Mouse (Mus musculus): ENCODE data around the gene Lin7c.

Lin7c gene

DNA sequence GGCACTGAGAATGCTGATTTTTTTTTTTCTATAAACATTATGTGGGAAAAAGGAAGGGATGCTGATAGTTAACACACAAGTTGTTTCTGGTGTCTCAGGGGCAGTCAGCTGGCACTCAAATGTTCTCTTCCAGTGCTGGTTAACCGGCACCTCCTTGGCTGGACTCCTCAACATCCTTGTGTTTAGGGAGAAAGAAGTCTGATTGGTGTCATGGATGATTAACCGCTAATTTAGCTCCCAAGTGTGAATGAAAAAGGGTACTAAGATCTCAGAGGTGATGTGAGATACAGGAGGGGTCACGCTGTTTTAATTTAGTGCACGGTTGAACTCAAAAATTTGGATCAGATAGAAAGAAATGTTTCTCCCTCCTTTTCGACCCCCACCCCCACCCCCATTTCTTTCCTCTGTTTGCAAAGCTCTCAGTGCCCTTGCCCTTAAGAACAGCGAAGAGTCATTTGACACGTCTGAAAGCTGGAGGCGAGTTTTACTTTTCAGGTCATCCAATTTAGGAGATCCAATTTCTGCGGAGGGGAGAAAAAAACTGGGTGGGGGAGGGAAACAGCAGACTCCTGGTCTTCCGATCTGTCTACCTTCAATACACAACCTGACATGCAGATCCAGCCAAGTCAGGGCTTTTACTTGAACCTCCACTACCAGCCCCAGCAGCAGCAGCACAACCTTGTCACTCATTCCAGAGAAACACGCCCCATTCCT lies 26.3 kb downstream of the Lin7c start:
- DNase-seq (ENCODE audit: low read depth, low spot score): no peak

GRCm38 (mm10) chr2:109917496-109918413 lies 27.1 kb downstream of the Lin7c start, which contains the start of gene Lgr4:
Gene Lgr4 (plus strand): TSS chr2:109917647.
- peak; percentile 95 for DNase-seq (ENCODE audit: low read depth, low spot score)

DNA sequence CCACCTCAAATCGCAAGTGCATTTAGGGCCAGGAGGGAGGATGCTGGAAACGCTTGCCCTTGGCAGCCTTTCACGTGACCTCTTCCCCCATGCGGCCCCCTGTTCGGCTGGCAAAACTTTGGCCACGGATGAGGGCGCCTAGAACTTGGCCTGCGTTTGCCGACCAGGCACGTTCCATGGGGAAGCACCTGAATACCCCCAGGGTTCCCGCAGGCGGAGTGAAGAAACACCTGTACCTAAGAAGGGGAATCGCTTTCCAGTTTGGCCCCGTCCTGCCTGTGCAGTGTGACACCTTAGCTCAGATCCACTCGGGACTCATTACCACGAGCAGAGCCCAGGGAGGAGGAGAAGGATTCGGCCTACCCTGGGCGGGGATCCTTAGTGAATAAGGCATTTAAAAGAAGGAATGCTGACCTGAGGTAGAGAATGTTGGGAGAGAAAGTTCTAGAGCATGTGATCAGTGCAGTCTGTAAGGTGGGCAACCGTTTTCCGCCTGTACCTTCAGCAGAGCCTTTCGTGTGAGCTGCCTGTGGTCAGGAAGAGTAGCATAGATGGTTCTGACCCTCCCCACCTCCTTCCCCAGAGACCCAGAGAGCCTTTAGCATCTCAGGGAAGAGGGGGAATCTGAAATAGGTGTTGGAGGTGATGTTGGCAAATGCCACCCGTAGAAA lies 28.1 kb downstream of the Lin7c start:
- DNase-seq (ENCODE audit: low read depth, low spot score): no peak

- no peak for DNase-seq (ENCODE audit: low read depth, low spot score)
Observed at GRCm38 (mm10) chr2:109920471-109920870, 29.8 kb downstream of the Lin7c start.

- DNase-seq (ENCODE audit: low read depth, low spot score): no peak
Observed at GRCm38 (mm10) chr2:109921298-109922035, 30.8 kb downstream of the Lin7c start.

- DNase-seq (ENCODE audit: low read depth, low spot score): no peak
Observed at GRCm38 (mm10) chr2:109922306-109922705, 31.7 kb downstream of the Lin7c start.

DNA sequence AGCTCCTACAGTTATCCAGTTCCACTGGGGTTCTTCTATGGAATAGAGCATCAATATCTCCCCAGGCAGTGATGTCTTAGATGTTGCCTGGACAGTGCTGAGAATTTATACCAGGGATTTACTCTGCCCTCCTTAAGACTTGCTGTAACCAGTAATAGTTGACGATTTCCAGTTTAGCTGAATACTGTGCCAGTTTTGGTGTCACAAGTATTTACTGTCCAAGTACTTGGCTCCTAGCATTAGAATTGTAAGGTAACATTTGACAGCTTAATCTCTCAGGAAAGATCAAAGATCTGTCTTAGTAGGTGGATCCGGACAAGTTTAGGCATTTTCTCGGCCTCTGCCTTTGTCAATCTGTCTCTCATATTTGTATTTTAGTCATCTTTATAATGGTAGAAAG lies 32.4 kb downstream of the Lin7c start:
- no peak for DNase-seq (ENCODE audit: low read depth, low spot score)

GRCm38 (mm10) chr2:109923945-109924344 lies 33.3 kb downstream of the Lin7c start:
- no peak for DNase-seq (ENCODE audit: low read depth, low spot score)

DNA sequence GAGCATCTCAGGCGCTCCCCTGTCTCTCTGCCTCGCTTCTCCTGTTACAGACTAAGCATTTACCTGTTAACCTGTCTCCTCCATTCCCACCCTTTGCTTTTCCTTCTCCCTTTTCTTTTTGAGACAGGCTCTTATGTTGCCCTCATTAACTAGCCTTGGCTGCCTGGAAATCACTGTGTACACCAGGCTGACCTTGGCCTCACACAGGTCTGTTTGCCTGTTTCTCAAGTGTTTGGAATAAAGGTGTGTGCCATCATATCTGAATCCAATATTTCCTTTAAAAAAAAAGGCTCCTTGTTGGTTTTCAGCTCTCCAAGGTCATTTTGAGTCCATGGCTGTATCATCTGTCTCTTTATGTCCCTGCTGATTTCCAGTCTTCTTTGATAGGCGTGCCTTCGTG lies 36.3 kb downstream of the Lin7c start:
- no peak for DNase-seq (ENCODE audit: low read depth, low spot score)

GRCm38 (mm10) chr2:109927446-109927845 lies 36.8 kb downstream of the Lin7c start:
- DNase-seq (ENCODE audit: low read depth, low spot score): no peak

GRCm38 (mm10) chr2:109927876-109928275 lies 37.2 kb downstream of the Lin7c start:
- no peak for DNase-seq (ENCODE audit: low read depth, low spot score)

GRCm38 (mm10) chr2:109928791-109929190 lies 38.1 kb downstream of the Lin7c start:
- DNase-seq (ENCODE audit: low read depth, low spot score): no peak

DNA sequence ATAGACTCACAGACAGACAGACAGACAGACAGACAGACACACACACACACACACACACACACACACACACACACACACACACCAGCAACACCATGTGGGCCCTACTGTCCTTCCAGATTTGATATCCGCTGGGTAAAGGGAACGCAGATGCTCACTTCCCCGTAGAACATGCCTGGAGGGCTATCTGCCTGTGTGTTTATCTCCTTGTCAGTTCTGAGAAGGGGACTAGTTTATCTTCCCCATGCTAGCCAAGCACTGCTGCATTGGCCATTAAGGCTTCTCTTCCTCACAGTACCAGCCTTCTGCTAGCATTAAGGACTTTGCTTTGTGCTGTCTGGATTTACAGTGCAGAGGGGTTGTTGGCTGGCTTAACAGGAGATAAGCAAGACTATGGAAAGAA lies 38.6 kb downstream of the Lin7c start:
- no peak for DNase-seq (ENCODE audit: low read depth, low spot score)

DNA sequence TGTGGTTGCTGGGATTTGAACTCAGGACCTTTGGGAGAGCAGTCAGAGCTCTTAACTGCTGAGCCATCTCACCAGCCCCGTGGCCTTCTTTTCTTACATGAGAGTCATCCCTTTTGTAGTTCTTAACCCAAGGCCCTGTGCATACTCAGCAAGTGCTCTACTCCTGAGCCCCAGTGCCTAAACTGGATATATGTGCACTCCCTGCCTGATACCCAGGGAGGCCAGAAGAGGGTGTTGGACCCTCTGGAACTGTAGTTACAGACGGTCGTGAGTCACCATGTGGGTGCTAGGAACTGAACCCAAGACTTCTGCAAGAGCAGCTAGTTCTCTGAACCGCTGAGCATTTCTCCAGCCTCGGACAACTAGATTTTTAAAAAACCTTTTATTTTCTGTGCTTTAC lies 39.7 kb downstream of the Lin7c start:
- DNase-seq (ENCODE audit: low read depth, low spot score): no peak

DNA sequence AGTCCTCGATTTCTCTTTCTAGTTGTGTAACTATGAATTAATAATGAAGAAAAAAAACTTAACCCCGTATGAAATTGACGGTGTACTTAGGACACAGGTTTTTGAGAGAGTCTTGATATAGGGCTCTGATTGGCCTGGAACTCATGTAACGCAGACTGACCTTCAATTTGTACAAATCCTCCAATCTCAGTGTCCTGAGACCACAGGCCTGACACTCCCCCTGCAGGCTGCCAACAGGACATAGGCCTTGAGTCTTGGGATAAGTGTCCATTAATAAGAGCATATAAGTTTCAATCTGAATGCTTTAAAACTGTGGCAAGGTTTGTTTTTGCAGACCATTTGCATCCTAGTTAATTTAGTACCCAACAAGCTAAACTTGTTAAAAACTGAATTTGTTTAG lies 40.1 kb downstream of the Lin7c start:
- DNase-seq (ENCODE audit: low read depth, low spot score): no peak

DNA sequence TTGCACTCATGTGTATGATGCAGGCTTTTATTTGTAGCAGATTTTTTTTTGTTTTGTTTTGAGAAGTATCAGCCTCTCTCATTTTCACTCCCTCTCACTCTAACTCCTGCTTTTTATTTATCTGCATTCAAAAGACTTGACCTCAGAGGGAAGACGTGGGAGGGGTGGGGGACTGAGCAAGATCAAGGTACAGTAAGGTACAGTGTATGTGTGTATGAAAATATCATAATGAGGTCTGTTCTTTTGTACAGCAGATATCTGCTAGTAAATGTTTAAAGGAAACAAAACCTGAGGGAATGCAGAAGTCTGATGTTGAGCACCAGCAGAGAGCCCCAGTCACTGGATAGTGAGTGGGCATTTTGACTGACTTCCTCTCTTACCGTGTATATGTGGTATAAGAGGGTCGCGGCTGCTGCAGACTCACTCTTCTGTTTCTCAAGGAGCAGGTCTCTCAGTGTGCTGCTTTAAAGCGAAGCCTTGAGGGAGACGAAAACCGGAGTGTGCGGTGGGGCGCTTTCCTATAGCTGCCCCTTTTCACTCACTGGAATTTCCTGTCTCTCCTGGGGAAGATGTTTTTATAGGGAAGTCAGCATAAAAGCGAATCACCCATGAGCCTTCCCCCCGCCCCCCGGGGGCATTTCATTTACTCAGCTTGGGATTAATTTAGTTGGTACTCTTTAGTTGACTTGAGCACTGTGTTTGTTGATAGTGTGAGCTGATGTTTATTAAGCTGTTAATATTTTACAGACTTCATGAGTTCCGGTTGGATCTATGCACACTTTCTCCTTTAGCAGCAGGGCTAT lies 41.5 kb downstream of the Lin7c start:
- DNase-seq (ENCODE audit: low read depth, low spot score): no peak

DNA sequence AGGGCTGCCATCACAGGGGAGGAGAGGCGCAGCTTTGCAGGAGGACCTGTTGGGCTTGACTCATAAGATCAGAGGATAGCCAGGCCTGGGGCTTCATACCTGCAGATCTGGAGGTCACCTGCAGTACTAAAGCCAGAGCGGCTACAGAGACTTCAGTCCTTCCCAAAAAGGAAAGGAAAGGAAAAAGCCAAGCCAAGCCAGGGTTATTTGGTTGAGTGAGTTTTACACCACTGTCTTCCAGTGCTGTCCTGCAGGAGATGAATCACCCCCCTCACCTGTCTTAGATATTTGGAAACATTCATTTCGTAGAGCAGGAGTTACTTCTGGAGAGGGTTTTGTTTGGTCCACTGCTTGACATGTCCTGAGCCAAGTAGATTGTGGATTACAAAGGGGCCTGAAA lies 42.5 kb downstream of the Lin7c start:
- DNase-seq (ENCODE audit: low read depth, low spot score): no peak

GRCm38 (mm10) chr2:109934086-109934485 lies 43.4 kb downstream of the Lin7c start:
- DNase-seq (ENCODE audit: low read depth, low spot score): no peak

GRCm38 (mm10) chr2:109935194-109935593 lies 44.5 kb downstream of the Lin7c start:
- no peak for DNase-seq (ENCODE audit: low read depth, low spot score)

DNA sequence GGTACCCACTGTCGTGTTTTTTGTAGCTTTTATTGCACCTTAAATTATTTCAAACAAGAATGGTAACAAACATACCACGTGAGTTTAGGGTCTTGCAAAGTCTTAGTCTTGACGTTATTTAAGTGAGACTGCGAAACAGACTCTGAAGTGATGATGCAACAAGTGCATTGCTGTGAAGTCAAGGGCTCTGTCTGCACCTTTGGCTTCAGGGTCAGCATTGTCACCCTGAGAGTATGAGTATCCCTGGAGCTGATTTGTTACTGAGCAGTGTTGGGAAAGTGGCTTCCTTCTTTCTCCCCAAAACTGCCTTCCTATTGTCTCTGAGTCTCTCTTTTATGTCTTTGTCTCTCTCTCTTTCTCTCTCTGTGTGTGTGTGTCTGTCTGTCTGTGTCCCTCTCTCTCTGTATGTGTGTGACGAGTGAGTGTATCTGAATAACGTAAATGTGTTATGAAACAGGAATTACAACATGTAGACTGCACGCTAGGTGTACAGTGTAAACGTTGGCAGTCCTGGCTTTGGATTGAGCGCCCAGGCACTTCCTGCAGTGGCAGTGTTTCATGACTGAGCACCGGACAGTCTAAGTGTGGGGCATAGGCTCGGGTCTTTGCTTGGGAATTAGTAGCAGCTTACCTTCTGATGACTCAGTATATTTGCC lies 45.2 kb downstream of the Lin7c start:
- DNase-seq (ENCODE audit: low read depth, low spot score): no peak
